Mouse (Mus musculus) G1E (cell line): ENCODE results near the gene St3gal4.

Source experiments
- CTCF ChIP-seq: IDR thresholded peaks from 2 replicates; pipeline ENCODE4 v1.5.1; 2012; ENCODE audit warnings: low read depth, low read length, inconsistent platforms, mixed read lengths
- GATA2 ChIP-seq: IDR thresholded peaks from 2 replicates; pipeline ENCODE4 v1.6.1; 2012; ENCODE audit warnings: low read depth, low read length, inconsistent platforms, borderline replicate concordance
- TAL1 ChIP-seq: conservative IDR thresholded peaks from 2 replicates; pipeline ENCODE4 v1.6.1; 2012; ENCODE audit warnings: low read depth, low read length, inconsistent platforms, mixed read lengths

GRCm38 (mm10) chr9:35058186-35058585 lies 60.9 kb downstream of the St3gal4 start:
- TF ChIP-seq CTCF = no peak
- TF ChIP-seq TAL1 = no peak
- no peak for TF ChIP-seq GATA2
